Mouse (Mus musculus) liver, embryonic 14.5 days (tissue): ENCODE results near the gene Xpa. TPM values are rescaled to one million over a fixed set of nuclear protein-coding genes. Genes with fewer than 3 reads are reported as not detected.
A peak's percentile ranks its signal among the peaks of the same experiment; 100 is the strongest.

Source experiments
- ATAC-seq: fragments of 200-750 bp; cut with Nextera tagmentation; 2 replicates; pipeline ENCODE4 v1.8.0; 2017; ENCODE audit warnings: moderate number of reproducible peaks, mild to moderate bottlenecking, moderate library complexity; ENCODE audit not compliant: insufficient read depth
- DNase-seq, 3 experiments: peaks; one replicate each; pipeline ENCODE4 v3.0.0-alpha.2; 2012 to 2013; ENCODE audit warnings: low read depth in 3 of 3, low spot score in 3 of 3
- H3K27ac ChIP-seq: fragments of 300-500 bp; sonication (generic); 2 replicates; pipeline ENCODE4 v1.5.1; 2014; ENCODE audit warnings: moderate library complexity, mild to moderate bottlenecking, control low read depth, inconsistent platforms
- H3K27me3 ChIP-seq: fragments of 300-500 bp; sonication (generic); 2 replicates; pipeline ENCODE4 v1.6.1; 2014; ENCODE audit warnings: mild to moderate bottlenecking, low read length, moderate library complexity; ENCODE audit not compliant: control insufficient read depth, insufficient read depth
- H3K36me3 ChIP-seq: fragments of 300-500 bp; sonication (generic); replicated peaks from 2 replicates; pipeline ENCODE4 v1.6.1; 2014; ENCODE audit warnings: low read depth; ENCODE audit not compliant: control insufficient read depth, insufficient read depth
- H3K4me1 ChIP-seq, 2 experiments: fragments of 200-500 bp in 1 of 2; fragments of 300-500 bp in 1 of 2; sonication (generic) in 1 of 2; replicated peaks; 2 replicates each; pipeline ENCODE4 v1.6.1; 2012 to 2014; ENCODE audit warnings: antibody characterized with exemption in 1 of 2, inconsistent platforms in 1 of 2, low read length in 1 of 2; ENCODE audit not compliant: control insufficient read depth in 2 of 2, insufficient read depth in 2 of 2
- H3K4me2 ChIP-seq: fragments of 300-500 bp; sonication (generic); 2 replicates; pipeline ENCODE4 v1.6.1; 2014; ENCODE audit warnings: low read depth, mild to moderate bottlenecking, control low read depth, moderate library complexity
- H3K4me3 ChIP-seq, 2 experiments: fragments of 200-500 bp in 1 of 2; fragments of 300-500 bp in 1 of 2; sonication (generic) in 1 of 2; 2 replicates each; pipeline ENCODE4 v1.5.1; 2012 to 2014; ENCODE audit warnings: low read depth in 2 of 2, low read length in 2 of 2, mild to moderate bottlenecking in 2 of 2, control low read depth in 1 of 2, inconsistent platforms in 1 of 2, moderate library complexity in 1 of 2; ENCODE audit not compliant: insufficient read depth in 1 of 2
- H3K9ac ChIP-seq: fragments of 300-500 bp; sonication (generic); replicated peaks from 2 replicates; pipeline ENCODE4 v1.6.1; 2014; ENCODE audit warnings: mild to moderate bottlenecking, control low read depth, moderate library complexity
- H3K9me3 ChIP-seq: fragments of 300-500 bp; sonication (generic); 2 replicates; pipeline ENCODE4 v1.6.1; 2016; ENCODE audit warnings: low read length, mixed read lengths; ENCODE audit not compliant: control insufficient read depth
- CTCF ChIP-seq: IDR thresholded peaks from 2 replicates; pipeline ENCODE4 v1.5.1; 2016; ENCODE audit warnings: antibody characterized with exemption, low read depth, control low read depth
- EP300 ChIP-seq: IDR thresholded peaks from 2 replicates; pipeline ENCODE4 v1.6.1; 2016; ENCODE audit warnings: antibody characterized with exemption, low read depth
- WGBS: fragments of 180-500 bp; shearing (Covaris S2); extraction: QIAGEN DNeasy Blood & Tissue Kit; methylation state at CpG from one replicate; pipeline ENCODE4 v1.1.7; 2014; ENCODE audit not compliant: insufficient replicate concordance; 5-methylcytosine and 5-hydroxymethylcytosine counted together
- polyA plus RNA-seq, 2 experiments: library from polyadenylated mRNA; depleted of rRNA in 1 of 2; stranded (reverse) in 1 of 2; unstranded in 1 of 2; fragments of >200 nt; fragmentation: Nextera tagmentation in 1 of 2; extraction: Ambion mirVana in 1 of 2; gene quantifications; 2 replicates each; pipeline versions ENCODE4 v1.2.1 to v1.2.3; 2012 to 2014

Gene Xpa
- polyA plus RNA-seq (2012; rRNA removed) (3.1 and 8.2 TPM in 2 replicates), polyA plus RNA-seq (2014; fragmentation: Nextera tagmentation; extraction: Ambion mirVana) (8.7 and 8.8 TPM in 2 replicates)

DNA sequence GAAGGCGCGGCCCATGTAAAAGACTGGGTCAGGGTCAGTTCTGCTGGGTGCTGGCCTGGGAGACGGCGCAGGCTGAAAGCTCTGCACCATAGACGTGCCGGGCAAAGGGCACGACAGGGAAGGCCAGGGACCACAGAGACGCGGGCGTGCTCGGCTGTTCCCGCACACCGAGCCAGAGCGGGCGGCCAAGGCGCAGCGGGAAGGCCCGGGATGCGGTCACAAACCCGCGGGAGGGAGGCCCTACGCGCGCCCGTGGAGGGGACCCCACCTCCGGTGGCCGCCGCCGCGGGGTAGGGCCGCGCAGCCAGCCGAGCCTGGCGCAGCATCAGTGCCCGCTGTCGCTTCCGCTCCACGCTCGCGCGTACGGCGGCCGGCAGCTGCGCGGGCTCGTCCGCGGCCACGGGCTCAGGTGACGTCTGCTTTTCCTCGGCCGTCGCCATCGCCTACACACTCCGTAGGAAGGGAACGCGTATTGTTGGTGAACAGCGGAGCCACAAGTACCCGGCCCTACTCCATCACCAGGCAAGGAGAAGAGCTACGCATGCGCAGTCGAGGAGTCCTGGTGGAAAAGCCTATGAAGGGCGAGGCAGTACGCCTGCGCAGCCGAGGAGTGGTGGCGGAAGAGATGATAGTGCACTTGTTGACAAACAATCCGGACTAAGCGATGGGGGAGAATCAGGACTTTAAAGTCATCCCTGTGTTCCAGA, at the start of gene Xpa:
Gene Xpa, minus strand, starts transcription at position 531 of the 707 bp plus-strand sequence.
- TF ChIP-seq EP300 (no peak), CTCF (no peak)
- no peaks in the 10 kb centered on the region for H3K9me3 ChIP-seq
- peak; percentile 97 for ATAC-seq

DNA sequence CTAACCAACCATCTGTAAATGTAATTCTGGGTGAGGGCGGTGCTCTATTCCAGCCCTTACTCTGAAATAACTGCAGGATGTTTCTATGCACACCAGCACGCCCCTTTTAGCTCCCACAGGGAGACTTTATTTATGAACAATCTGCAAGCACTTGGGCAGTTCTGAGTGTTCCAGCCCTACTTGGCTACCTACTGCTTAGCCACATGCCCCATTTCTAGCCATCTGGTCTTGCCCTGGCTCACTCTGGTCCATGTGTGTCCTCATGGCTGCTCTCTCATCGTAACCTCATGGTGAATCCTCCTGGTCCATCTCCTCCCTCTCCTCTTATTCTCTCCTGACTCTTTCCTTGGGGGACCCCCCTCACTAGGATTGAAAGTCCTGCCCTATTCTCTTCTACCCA, 39.8 kb upstream of the Xpa start:
- 49% methylated on average over 3 of the region's 3 CpGs for WGBS
- Histone ChIP-seq H3K4me2 (no peak overlapping the region), H3K4me3 (no peak overlapping the region), H3K4me1 (no peaks in the 10 kb centered on the region), H3K9me3 (no peaks in the 10 kb centered on the region), H3K36me3 (no peaks in the 10 kb centered on the region), H3K27ac (no peak overlapping the region), H3K9ac (no peak overlapping the region), H3K27me3 (no peaks in the 10 kb centered on the region)
- TF ChIP-seq EP300 (no peak), CTCF (no peak)
- DNase-seq, result no peak
- no peak for ATAC-seq

More for the DNA sequence above, at the start of gene Xpa:
- peak within 1 kb of the TSS; percentile 62 for H3K9ac ChIP-seq
- under 1% methylated on average over 69 of the region's 70 CpGs for WGBS
- H3K4me3 ChIP-seq, result peak within 1 kb of the TSS; percentile 67 to 83
- no peaks in the 10 kb centered on the region for H3K27me3 ChIP-seq
- H3K4me2 ChIP-seq, result peak within 1 kb of the TSS; percentile 91
- H3K36me3 ChIP-seq, result no peaks in the 10 kb centered on the region
- H3K27ac ChIP-seq, result peak within 1 kb of the TSS; percentile 78
- DNase-seq, result peak; percentile 95 to 97 (median 95)
- peaks cover 0 to 7% of the 10 kb centered on the region in 2 experiments; a peak in 3 of 4 replicates for H3K4me1 ChIP-seq

DNA sequence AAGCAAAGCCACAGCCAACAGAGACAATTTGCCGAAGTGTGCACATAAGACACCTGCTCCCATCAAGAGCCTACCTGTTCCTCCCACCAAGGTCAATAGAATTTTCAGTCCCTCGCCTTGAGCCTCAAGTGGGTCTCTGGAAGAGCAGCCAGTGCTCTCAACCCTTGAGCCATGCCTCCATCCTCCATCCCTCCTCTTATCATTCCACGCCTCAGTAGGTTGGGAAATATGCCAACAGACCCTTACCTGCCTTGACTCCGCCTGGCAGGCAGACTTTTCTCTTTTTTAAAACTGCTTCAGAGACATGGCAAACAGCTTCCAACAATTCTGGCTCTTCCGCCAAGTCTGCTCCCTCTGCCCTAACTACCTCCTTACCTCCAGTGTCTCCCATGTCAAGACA, 38.6 kb upstream of the Xpa start:
- Histone ChIP-seq H3K9ac (no peak overlapping the region), H3K36me3 (no peaks in the 10 kb centered on the region), H3K4me1 (no peaks in the 10 kb centered on the region), H3K4me3 (no peak overlapping the region), H3K27me3 (no peaks in the 10 kb centered on the region), H3K4me2 (no peak overlapping the region), H3K9me3 (no peaks in the 10 kb centered on the region), H3K27ac (no peak overlapping the region)
- TF ChIP-seq CTCF, result no peak
- TF ChIP-seq EP300, result no peak
- DNase-seq, result no peak
- WGBS, result 64% methylated on average over 5 of the region's 5 CpGs
- no peak for ATAC-seq

DNA sequence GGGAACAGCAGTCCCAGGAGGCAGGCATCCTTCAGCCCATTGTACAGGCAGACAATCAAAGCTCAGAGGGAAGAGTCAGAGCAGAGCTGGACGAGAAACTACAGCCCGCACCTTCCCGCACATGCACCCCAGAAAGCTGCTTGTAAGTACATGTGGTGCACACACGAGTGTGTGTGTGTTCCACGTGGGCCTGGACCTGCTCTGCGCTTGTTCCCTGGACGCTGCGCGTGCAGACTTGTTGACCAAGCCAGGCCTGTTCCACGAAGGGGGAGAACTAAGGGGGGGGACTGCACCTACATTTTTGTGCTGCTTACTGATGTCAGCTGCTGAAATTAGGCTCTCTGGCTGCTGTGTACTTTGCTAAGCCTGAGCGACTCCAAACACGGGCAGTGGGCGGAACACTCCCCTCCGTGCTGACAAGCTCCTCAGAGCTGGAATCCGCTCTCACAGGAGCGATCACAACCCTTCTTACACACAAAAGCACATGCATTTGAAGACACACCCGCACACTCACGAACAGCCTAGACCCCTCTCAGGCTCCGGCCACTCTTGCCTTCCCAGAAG, 30.9 kb upstream of the Xpa start:
- WGBS, result 59% methylated on average over 19 of the region's 19 CpGs
- Histone ChIP-seq H3K27me3 (no peaks in the 10 kb centered on the region), H3K4me3 (no peak overlapping the region), H3K36me3 (no peaks in the 10 kb centered on the region), H3K9me3 (no peaks in the 10 kb centered on the region), H3K27ac (no peak overlapping the region), H3K4me2 (no peak overlapping the region), H3K9ac (no peak overlapping the region), H3K4me1 (no peaks in the 10 kb centered on the region)
- TF ChIP-seq EP300 (no peak), CTCF (no peak)
- no peak for DNase-seq
- ATAC-seq, result no peak

DNA sequence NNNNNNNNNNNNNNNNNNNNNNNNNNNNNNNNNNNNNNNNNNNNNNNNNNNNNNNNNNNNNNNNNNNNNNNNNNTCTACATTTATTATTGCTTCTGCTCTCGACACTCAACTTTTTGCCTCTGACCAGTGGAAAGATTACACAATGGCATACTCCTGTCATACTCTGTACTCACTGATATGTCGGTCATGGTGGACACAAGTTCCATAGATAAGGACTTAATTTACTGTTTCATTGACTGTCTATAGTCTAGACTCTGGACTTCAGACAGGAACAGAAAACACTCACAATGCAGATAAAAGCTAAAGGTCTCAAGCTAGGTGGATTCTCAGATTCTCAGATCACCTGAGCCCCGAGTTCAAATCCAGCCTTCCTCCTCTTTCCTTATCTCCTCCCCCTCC, 25.0 kb upstream of the Xpa start:
- H3K36me3 ChIP-seq, result no peaks in the 10 kb centered on the region
- no peak overlapping the region for H3K27ac ChIP-seq
- no peak overlapping the region for H3K4me2 ChIP-seq
- no peak overlapping the region for H3K4me3 ChIP-seq
- no peaks in the 10 kb centered on the region for H3K27me3 ChIP-seq
- ATAC-seq (no peak), DNase-seq (no peak)
- H3K9me3 ChIP-seq, result no peaks in the 10 kb centered on the region
- 52% methylated on average over 3 of the region's 3 CpGs for WGBS
- TF ChIP-seq CTCF (no peak), EP300 (no peak)
- no peaks in the 10 kb centered on the region for H3K4me1 ChIP-seq
- H3K9ac ChIP-seq, result no peak overlapping the region
